Mouse (Mus musculus): Measurements from ENCODE around the gene Ints2.
"Not testable (repeated sequence)": the region's sequence is repeated elsewhere in the genome, so short reads cannot be mapped to it uniquely, and the experiment has no call there.

GRCm38 (mm10) chr11:86292201-86292600 lies 34.8 kb upstream of the Ints2 start:
- not testable (repeated sequence) for TF ChIP-seq CTCF (IDR thresholded peaks at IDR 0.05; ENCODE audit: extremely low read depth, insufficient read depth, insufficient read length, insufficient replicate concordance); POLR2A (IDR thresholded peaks at IDR 0.05; ENCODE audit: low read depth, low read length)
